Mouse (Mus musculus) liver, embryonic 11.5 days (tissue): ENCODE measurements around the gene Ddost. TPM values are rescaled to one million over a fixed set of nuclear protein-coding genes. Genes with fewer than 3 reads are reported as not detected.

Source experiments
- ATAC-seq: fragments of 200-750 bp; cut with Nextera tagmentation; replicated peaks from 2 replicates; pipeline ENCODE4 v1.8.0; 2017; ENCODE audit warnings: moderate number of reproducible peaks, mild to moderate bottlenecking, moderate TSS enrichment, moderate library complexity; ENCODE audit not compliant: low FRiP score
- DNase-seq: peaks from one replicate; pipeline ENCODE4 v3.0.0-alpha.2; 2017; ENCODE audit warnings: low spot score
- H3K27ac ChIP-seq: fragments of 300-500 bp; sonication (generic); 2 replicates; pipeline ENCODE4 v1.5.1; 2014; ENCODE audit warnings: mild to moderate bottlenecking, low read depth, low read length, control low read depth
- H3K27me3 ChIP-seq: fragments of 300-500 bp; sonication (generic); replicated peaks from 2 replicates; pipeline ENCODE4 v1.6.1; 2014; ENCODE audit warnings: low read length, mixed read lengths; ENCODE audit not compliant: control insufficient read depth, insufficient read depth
- H3K36me3 ChIP-seq: fragments of 300-500 bp; sonication (generic); 2 replicates; pipeline ENCODE4 v1.6.1; 2014; ENCODE audit warnings: mild to moderate bottlenecking, low read length, moderate library complexity, mixed read lengths; ENCODE audit not compliant: control insufficient read depth, insufficient read depth
- H3K4me1 ChIP-seq: fragments of 300-500 bp; sonication (generic); replicated peaks from 2 replicates; pipeline ENCODE4 v1.6.1; 2014; ENCODE audit warnings: low read length, mixed read lengths; ENCODE audit not compliant: control insufficient read depth, insufficient read depth
- H3K4me2 ChIP-seq: fragments of 300-500 bp; sonication (generic); 2 replicates; pipeline ENCODE4 v1.6.1; 2014; ENCODE audit warnings: mild to moderate bottlenecking, control low read depth, moderate library complexity
- H3K4me3 ChIP-seq: fragments of 300-500 bp; sonication (generic); 2 replicates; pipeline ENCODE4 v1.5.1; 2014; ENCODE audit warnings: low read depth, low read length, control low read depth
- H3K9ac ChIP-seq: fragments of 300-500 bp; sonication (generic); 2 replicates; pipeline ENCODE4 v1.6.1; 2014; ENCODE audit warnings: low read depth, low read length, control low read depth
- H3K9me3 ChIP-seq: fragments of 300-500 bp; sonication (generic); 2 replicates; pipeline ENCODE4 v1.6.1; 2016; ENCODE audit warnings: low read length, inconsistent platforms, mixed read lengths; ENCODE audit not compliant: control insufficient read depth
- WGBS: fragments of 180-500 bp; shearing (Covaris S2); extraction: QIAGEN DNeasy Blood & Tissue Kit; methylation state at CpG from one replicate; pipeline ENCODE4 v1.1.7; 2014; 5-methylcytosine and 5-hydroxymethylcytosine counted together
- polyA plus RNA-seq: library from polyadenylated mRNA; unstranded; fragments of >200 nt; fragmentation: Nextera tagmentation; extraction: Ambion mirVana; gene quantifications from 2 replicates; pipeline ENCODE4 v1.2.1, GENCODE M21; 2014

The Ddost gene
- polyA plus RNA-seq, 1 experiment from 2014 or later: 276 TPM

GRCm38 (mm10) chr4:138347280-138347679 lies 42.8 kb downstream of the Ddost start:
- 70% methylated on average over 1 of the region's 1 CpGs for WGBS
- Histone ChIP-seq H3K9me3 (no peaks in the 10 kb centered on the region), H3K4me3 (no peak overlapping the region), H3K27me3 (no peaks in the 10 kb centered on the region), H3K4me2 (no peak overlapping the region), H3K27ac (no peak overlapping the region), H3K36me3 (no peaks in the 10 kb centered on the region), H3K9ac (no peak overlapping the region), H3K4me1 (no peaks in the 10 kb centered on the region; the same call in 1 of the 2 replicates)
- ATAC-seq: no peak
- DNase-seq: no peak

- H3K27me3 ChIP-seq: no peaks in the 10 kb centered on the region
- DNase-seq (no peak), ATAC-seq (no peak)
- no peak overlapping the region for H3K9ac ChIP-seq
- no peaks in the 10 kb centered on the region for H3K4me1 ChIP-seq
- H3K9me3 ChIP-seq: no peaks in the 10 kb centered on the region
- H3K4me2 ChIP-seq: no peak overlapping the region
- H3K4me3 ChIP-seq: no peak overlapping the region
- no peaks in the 10 kb centered on the region for H3K36me3 ChIP-seq
- 71% methylated on average over 7 of the region's 7 CpGs for WGBS
- no peak overlapping the region for H3K27ac ChIP-seq
Measured at GRCm38 (mm10) chr4:138348716-138349115, 44.2 kb downstream of the Ddost start.

DNA sequence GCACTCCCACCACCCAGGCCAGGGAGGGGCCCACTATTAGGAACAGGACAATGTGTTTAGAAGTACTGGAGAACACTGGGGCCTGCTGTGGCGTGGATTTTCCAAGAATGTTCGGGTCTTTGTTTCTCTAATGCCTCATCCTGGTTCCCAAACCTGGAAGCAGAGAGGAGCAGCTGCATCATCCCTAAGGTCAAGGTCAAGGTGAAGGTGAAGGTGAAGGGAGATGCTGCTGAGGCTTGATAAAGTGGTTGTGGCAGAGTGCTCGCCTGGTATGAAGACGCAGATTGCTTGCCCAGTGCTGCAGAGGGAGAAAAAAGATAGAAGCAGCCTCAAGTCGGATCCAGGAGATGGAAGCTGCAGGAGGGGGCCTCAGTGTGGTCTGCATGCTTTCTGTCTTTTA lies 47.3 kb downstream of the Ddost start:
- H3K27ac ChIP-seq: no peak overlapping the region
- DNase-seq (no peak), ATAC-seq (no peak)
- H3K9ac ChIP-seq: no peak overlapping the region
- H3K9me3 ChIP-seq: no peaks in the 10 kb centered on the region
- no peak overlapping the region for H3K4me3 ChIP-seq
- H3K4me2 ChIP-seq: no peak overlapping the region
- H3K4me1 ChIP-seq: no peaks in the 10 kb centered on the region; the same call in 1 of the 2 replicates
- no peaks in the 10 kb centered on the region for H3K27me3 ChIP-seq
- no peaks in the 10 kb centered on the region for H3K36me3 ChIP-seq
- 75% methylated on average over 5 of the region's 5 CpGs for WGBS

GRCm38 (mm10) chr4:138352692-138353091 lies 48.2 kb downstream of the Ddost start:
- Histone ChIP-seq H3K9me3 (no peaks in the 10 kb centered on the region), H3K4me3 (no peak overlapping the region), H3K9ac (no peak overlapping the region), H3K4me1 (no peaks in the 10 kb centered on the region; the same call in 1 of the 2 replicates), H3K4me2 (no peak overlapping the region), H3K27ac (no peak overlapping the region), H3K27me3 (no peaks in the 10 kb centered on the region), H3K36me3 (no peaks in the 10 kb centered on the region)
- WGBS: 82% methylated on average over 6 of the region's 6 CpGs
- no peak for ATAC-seq
- DNase-seq: no peak

DNA sequence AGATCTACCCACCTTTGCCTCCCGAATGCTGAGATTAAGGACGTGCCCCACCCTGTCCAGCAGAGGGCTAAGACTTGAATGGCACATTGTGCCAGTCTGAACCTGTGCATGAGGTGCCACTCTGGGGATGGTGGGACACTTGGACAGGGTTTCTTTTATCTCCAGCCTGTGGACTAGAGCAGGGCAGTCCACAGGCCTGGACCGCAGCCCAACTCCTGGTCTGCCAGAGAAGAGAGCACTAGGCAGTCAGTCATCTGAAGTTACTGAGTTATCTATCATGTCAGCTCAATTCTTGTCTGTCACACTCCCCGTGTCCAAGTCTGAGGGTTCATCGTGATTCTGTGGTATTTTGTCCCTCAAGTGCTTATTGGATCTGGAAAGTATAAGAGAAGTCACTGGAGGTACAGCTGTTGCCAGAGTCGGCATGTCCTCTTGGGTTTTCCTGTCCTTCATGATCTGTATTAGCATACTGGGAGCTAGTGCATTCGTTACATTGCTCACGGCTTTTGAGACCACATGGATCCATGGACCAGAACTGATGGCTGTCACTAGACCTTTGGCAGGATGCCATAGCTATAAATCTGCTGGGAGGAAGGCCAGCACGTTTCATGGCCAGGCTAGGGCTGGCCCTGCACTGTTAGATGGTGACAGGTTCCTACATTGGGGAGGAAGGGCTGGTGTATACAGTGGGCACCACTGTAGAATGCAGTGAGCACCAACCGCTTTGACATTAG lies 49.1 kb downstream of the Ddost start:
- DNase-seq: no peak
- Histone ChIP-seq H3K9me3 (no peaks in the 10 kb centered on the region), H3K36me3 (no peaks in the 10 kb centered on the region), H3K4me3 (no peak overlapping the region), H3K4me2 (no peak overlapping the region), H3K4me1 (no peaks in the 10 kb centered on the region; the same call in 1 of the 2 replicates), H3K9ac (no peak overlapping the region), H3K27me3 (no peaks in the 10 kb centered on the region), H3K27ac (no peak overlapping the region)
- ATAC-seq: no peak
- WGBS: 73% methylated on average over 10 of the region's 10 CpGs

DNA sequence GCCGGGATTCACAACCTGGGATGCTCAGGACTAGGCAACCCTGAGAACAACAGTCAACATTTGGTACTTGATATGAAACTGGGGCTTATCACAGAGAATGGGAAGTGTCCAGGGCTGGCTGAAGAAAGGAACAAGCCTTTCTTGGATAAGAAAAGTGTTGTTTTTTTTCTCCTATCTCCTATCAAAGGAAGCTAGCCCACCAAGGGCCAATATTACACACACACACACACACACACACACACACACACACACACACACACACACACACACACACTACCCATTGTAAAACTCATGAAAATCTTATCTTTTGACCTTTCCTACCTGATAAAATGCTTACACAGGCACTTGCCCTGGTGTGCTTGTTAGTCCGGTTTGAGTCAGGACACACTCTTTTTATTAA lies 51.0 kb downstream of the Ddost start:
- Histone ChIP-seq H3K27ac (no peak overlapping the region), H3K4me2 (no peak overlapping the region), H3K36me3 (no peaks in the 10 kb centered on the region), H3K9me3 (no peaks in the 10 kb centered on the region), H3K4me3 (no peak overlapping the region), H3K4me1 (no peaks in the 10 kb centered on the region; the same call in 1 of the 2 replicates), H3K27me3 (no peaks in the 10 kb centered on the region), H3K9ac (no peak overlapping the region)
- ATAC-seq: no peak
- WGBS: 73% methylated on average over 2 of the region's 2 CpGs
- DNase-seq: no peak

- ATAC-seq: no peak
Measured at GRCm38 (mm10) chr4:138356141-138356540, 51.6 kb downstream of the Ddost start.

DNA sequence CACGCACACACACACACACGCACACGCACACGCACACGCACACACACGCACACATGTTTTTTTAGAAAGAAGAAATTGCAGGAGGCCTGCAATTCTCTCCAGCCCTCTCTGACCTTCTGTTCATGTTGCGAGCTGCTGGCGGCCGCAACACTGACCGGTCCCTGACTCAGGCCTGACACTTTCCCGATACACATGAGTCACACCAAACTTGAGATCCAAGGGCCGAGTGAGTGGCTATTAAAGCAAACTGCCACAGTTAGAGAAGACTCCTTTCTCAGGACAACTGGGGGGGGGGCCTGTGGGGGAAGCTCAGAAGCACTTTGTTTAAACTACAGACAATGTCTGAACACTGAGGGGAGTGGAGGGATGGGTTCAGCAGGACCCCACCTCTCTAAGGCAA lies 52.0 kb downstream of the Ddost start:
- DNase-seq (no peak), ATAC-seq (no peak)
- no peak overlapping the region for H3K27ac ChIP-seq
- no peak overlapping the region for H3K4me2 ChIP-seq
- H3K4me3 ChIP-seq: no peak overlapping the region
- no peaks in the 10 kb centered on the region; the same call in 1 of the 2 replicates for H3K4me1 ChIP-seq
- no peaks in the 10 kb centered on the region; the same call in 1 of the 2 replicates for H3K27me3 ChIP-seq
- no peak overlapping the region for H3K9ac ChIP-seq
- no peaks in the 10 kb centered on the region for H3K36me3 ChIP-seq
- 90% methylated on average over 12 of the region's 12 CpGs for WGBS
- no peaks in the 10 kb centered on the region for H3K9me3 ChIP-seq

More at GRCm38 (mm10) chr4:138356141-138356540, 51.6 kb downstream of the Ddost start:
- Histone ChIP-seq H3K4me1 (no peaks in the 10 kb centered on the region; the same call in 1 of the 2 replicates), H3K4me2 (no peak overlapping the region), H3K27ac (no peak overlapping the region), H3K36me3 (no peaks in the 10 kb centered on the region), H3K27me3 (no peaks in the 10 kb centered on the region; the same call in 1 of the 2 replicates), H3K9ac (no peak overlapping the region), H3K4me3 (no peak overlapping the region), H3K9me3 (no peaks in the 10 kb centered on the region)
- 85% methylated on average over 8 of the region's 8 CpGs for whole genome bisulfite sequencing
- no peak for DNase-seq

GRCm38 (mm10) chr4:138358176-138358575 lies 53.6 kb downstream of the Ddost start:
- Histone ChIP-seq H3K27ac (no peak overlapping the region), H3K9me3 (no peaks in the 10 kb centered on the region), H3K4me2 (no peak overlapping the region), H3K4me1 (no peaks in the 10 kb centered on the region; the same call in 1 of the 2 replicates), H3K9ac (no peak overlapping the region), H3K36me3 (no peaks in the 10 kb centered on the region), H3K27me3 (no peaks in the 10 kb centered on the region; the same call in 1 of the 2 replicates), H3K4me3 (no peak overlapping the region)
- WGBS: 67% methylated on average over 3 of the region's 3 CpGs
- DNase-seq: no peak
- ATAC-seq: no peak
